Mouse (Mus musculus): ENCODE measurements around the gene Gm49387.

- no peak for TF ChIP-seq POLR2A (IDR thresholded peaks at IDR 0.05; ENCODE audit: extremely low read depth, insufficient read depth, low read length)
- no peak for TF ChIP-seq CTCF (IDR thresholded peaks at IDR 0.05; ENCODE audit: extremely low read depth, insufficient read depth, low read length)
Observed at GRCm38 (mm10) chr14:31531506-31532148, 109.1 kb downstream of the Gm49387 start.
